Mouse (Mus musculus): ENCODE measurements around the gene Mycbpap. TPM values are rescaled to one million over a fixed set of nuclear protein-coding genes. Genes with fewer than 3 reads are reported as not detected.

Mycbpap gene
- polyA plus RNA-seq, 1 experiment = not detected

DNA sequence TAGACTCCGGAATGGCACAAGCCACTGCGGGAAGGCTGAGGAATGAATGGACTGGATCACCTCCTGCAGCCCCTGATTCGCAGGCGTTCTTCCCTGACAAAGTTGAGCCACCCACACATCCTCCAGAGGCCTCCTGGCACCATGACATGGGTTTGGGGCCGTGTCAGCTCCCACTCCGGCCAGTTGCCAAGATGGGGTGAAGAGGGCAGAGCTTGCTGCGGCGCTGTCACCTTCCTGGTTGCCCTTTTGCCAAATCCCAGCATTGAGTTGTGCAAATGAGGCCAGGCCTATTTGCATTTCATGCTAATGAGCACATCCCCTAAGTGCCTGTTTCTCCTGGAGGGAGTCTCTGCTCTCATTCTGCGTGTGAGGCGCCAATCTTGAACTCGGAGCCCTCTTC lies 45.8 kb downstream of the Mycbpap start:
- Histone ChIP-seq H3K4me3 (ENCODE audit: insufficient read depth, low read depth, low read length) (no peak overlapping the region), H3K27ac (replicated peaks; ENCODE audit: low read depth, low read length) (no peak overlapping the region), H3K4me1 (ENCODE audit: control insufficient read depth, insufficient read depth, insufficient read length, low read length) (no peaks in the 10 kb centered on the region; the same call in 1 of the 2 replicates)

DNA sequence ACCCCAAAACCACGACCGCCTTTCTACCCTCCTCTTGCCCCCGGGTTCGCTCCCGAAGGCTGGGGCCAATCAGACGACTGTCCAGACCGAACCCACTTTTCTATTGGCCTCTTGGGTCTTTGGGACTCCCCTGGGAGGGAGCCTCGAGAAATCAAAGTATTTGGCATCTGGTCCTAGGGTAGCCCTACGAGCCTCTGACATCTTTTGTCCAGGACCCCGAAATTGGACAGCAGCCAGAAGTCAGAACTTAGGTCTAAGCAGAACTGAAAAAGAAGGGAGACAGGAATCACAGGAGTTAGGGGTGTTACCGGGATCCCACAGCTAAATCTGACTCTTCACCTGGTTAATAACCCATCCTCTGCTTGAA lies 47.0 kb downstream of the Mycbpap start:
- Histone ChIP-seq H3K4me1 (ENCODE audit: control insufficient read depth, insufficient read depth, insufficient read length, low read length) (peaks cover 1% of the 10 kb centered on the region; the same call in 1 of the 2 replicates), H3K27ac (replicated peaks; ENCODE audit: low read depth, low read length) (no peak overlapping the region), H3K4me3 (ENCODE audit: insufficient read depth, low read depth, low read length) (peak overlapping the region; percentile 55)

DNA sequence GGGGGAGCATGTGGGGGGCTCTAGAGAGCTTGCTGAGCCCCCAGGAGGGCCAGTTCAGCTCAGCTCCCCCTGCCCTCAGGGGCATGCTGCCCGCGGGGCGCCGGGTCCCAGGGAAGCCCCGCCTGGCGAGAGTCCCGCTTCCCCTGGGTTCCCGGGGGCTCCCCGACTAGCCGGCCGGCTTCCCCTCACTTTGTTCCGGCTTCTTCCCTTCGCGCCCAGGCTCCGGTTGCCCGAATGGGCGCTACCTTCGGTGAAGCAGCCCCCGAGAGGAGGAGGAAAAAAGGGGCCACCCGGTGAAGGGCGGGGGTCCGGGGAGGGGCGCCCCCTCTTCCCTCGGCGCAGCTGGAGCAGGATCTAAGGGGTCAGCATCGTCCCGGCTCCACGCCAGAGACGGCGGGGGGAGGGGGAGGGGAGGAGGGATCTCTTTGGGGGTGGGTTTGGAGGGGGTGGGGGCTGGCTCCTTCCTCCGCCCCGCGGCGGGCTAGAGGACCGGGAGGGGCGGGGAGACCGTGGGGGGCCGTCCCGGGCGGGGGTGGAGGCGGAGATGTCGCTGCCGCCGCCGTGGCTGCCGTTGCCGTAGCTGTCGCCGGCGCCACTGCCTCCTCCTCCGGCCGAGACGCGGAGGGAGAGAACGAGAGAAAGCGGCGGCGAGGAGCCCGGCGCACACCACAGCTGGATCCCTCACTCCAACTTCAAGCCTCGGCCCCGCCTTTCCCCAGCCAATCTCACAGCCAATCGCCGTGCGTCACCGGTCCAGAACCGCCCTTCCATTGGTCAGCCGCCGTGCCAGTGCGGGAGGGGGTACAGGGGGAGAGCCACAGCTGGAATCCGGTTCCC lies 47.6 kb downstream of the Mycbpap start, which contains the start of gene Cacna1g:
Gene Cacna1g, minus strand, starts transcription at position 492 of the 837 bp plus-strand sequence.
- Histone ChIP-seq H3K4me3 (ENCODE audit: insufficient read depth, low read depth, low read length) (peak within 1 kb of the TSS; percentile 55), H3K4me1 (ENCODE audit: control insufficient read depth, insufficient read depth, insufficient read length, low read length) (peaks cover 5% of the 10 kb centered on the region), H3K27ac (replicated peaks; ENCODE audit: low read depth, low read length) (no peak within 1 kb of the TSS)

DNA sequence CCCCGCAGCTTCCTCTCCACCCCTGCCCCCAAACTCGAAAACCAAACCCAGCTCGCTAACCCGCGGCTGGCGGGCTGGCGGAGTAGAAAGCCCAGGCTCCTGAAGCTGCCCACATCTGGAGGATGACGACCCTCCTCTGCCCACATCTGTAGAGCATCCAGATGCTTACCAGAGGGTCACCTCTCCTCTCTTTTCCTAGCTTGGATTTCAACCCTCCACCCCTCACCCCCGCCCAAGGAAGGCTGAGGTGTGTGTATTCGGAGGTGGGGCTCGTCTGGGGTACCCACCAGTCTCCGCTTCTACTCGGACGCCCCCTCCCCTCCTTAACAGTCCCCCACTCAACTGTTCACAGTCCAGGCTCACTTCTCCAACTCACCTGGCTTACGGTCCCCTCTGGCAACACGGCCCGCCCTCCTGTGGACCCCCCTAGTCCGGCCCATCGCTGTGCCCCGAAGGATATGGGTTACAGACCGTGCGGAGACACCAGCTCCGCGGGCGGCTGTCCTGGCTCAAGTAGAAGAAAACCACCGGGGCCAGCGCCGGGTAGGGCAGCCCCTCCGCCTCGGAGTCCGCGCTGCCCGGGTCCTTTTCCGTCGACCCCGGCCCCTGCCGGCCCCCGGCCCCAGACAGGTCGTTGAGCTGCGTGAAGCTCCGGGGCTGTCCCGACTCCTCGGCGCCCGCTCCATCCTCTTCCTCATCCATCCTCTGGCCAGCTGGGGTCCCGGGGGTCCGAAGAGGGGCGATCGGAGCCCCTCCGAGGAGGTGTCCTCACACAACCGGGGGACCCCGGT lies 48.4 kb downstream of the Mycbpap start:
- Histone ChIP-seq H3K4me3 (ENCODE audit: insufficient read depth, low read depth, low read length) (peak overlapping the region; percentile 38), H3K27ac (replicated peaks; ENCODE audit: low read depth, low read length) (no peak overlapping the region), H3K4me1 (ENCODE audit: control insufficient read depth, insufficient read depth, insufficient read length, low read length) (peaks cover 9% of the 10 kb centered on the region)

DNA sequence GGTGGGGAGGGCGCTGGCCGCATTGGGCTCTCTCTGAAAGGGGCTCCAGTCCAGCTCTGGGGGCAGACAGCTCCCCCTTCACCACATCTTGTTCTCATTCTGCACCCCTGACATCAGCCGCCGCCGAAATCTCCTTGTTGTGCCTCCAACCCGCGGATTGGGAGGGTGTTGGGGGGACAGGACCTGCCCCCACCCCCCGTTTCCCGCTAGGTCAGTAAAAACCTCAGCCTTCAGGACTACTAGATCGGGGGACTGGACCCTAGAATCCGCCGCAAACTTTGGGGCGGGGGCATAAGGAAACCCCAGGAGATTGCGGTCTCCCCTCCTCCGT lies 49.0 kb downstream of the Mycbpap start:
- Histone ChIP-seq H3K4me3 (ENCODE audit: insufficient read depth, low read depth, low read length) (peak overlapping the region; percentile 13; the same call in 1 of the 2 replicates), H3K4me1 (ENCODE audit: control insufficient read depth, insufficient read depth, insufficient read length, low read length) (peaks cover 12% of the 10 kb centered on the region), H3K27ac (replicated peaks; ENCODE audit: low read depth, low read length) (no peak overlapping the region)

DNA sequence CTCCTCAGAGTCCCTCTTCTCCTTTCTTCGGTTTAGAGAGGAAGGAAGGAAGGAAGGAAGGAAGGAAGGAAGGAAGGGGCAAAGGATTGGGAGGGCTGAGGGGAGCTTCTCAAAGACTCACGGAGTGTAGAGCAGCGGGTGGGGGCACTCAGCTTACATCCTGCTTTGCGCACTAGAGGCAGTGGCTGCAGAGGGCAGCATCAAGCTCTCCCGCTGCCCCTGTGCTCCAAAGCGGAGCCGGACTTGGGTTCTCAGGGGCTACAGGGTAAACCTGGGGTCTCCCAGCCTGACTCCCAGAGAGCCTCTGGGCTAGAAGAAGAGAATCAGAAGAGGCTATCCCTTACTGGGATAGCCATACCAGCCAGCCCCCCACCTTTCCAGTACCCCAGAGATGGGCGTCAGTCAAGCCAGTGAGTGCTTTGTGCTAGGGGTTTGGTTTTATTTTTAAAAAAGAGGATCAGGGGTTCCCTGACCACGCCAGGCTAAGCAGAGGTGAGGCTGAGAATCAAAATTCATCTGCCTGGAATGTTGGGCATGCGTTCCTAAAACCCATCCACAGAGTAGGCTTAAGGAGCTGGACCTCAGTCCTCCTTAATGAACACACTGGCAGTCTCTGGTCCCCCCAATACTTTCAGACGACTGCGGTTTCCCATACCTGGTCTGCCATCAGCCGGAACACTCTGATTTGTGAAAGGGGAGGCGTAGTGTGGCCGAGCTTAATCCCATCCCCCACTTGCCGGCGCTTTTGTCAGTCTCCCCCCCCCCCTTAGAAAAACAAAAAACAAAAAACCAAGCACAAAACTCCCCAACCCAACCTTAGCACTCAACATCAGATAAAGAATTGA lies 49.6 kb downstream of the Mycbpap start:
- Histone ChIP-seq H3K4me1 (ENCODE audit: control insufficient read depth, insufficient read depth, insufficient read length, low read length) (peaks cover 12% of the 10 kb centered on the region), H3K27ac (replicated peaks; ENCODE audit: low read depth, low read length) (no peak overlapping the region), H3K4me3 (ENCODE audit: insufficient read depth, low read depth, low read length) (no peak overlapping the region)

DNA sequence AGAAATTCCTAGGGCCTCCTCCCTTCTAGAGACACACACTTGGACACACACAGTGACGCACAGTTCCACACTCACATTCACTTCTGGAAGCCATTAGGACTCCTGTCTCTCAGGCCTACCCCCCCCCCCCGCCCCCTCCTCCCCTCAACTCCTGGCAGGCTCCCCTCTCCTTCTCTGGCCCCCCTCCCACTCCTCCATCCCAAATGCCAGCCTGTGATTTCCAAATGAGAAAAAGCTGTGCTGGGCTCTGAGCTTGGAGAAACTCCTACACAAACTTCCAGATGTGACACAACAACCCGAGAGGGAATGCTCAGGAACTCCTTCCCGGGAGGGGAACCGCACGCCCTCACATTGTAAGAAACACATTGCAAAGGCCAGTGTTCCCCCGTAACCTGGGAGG lies 51.2 kb downstream of the Mycbpap start:
- H3K4me3 ChIP-seq (ENCODE audit: insufficient read depth, low read depth, low read length) = no peak overlapping the region
- peaks cover 12% of the 10 kb centered on the region for H3K4me1 ChIP-seq (ENCODE audit: control insufficient read depth, insufficient read depth, insufficient read length, low read length)
- no peak overlapping the region for H3K27ac ChIP-seq (replicated peaks; ENCODE audit: low read depth, low read length)

DNA sequence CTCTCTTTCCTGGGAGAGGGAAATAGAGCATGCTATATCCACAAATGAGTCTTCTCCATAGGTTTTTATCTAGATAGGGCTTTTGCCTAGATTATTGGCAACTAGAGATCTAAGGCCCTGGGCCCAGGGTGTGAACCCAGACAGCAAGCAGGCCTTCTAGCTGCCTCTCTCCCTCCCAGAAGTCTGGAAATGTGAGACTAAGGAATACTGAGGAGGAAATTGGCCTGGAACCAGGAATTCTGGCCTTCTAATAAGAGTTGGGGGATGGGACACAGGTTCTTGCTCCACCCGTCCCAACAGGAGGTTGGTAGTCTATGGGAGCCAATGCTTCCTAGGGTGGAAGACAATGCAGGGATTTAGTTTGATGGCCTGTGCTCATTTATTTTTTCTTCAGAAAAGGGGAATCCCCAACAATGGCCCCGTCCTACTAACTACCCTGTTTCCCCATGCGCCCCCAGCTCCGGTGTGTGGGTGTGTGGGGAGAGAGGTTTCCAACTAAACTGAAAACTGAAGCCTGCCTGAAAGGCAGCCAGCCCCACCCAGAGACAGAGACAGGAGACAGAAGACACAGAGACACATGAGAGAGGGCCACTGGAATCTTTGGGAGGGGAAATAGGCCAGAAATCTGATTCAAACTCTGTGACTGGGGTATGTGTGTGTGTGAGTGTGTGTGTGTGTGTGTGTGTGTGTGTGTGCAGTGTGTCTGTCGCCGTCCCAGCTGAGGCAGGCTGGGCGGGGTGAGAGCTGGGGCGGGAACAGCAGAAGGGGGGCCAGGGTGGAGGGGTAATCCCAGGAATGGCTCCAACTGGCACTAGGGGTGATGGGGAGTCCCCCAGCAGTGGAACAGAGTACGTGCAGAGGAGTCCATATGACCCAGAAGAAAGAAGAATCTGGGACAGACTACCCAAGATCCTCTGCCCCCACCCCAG lies 52.1 kb downstream of the Mycbpap start:
- H3K4me3 ChIP-seq (ENCODE audit: insufficient read depth, low read depth, low read length) = no peak overlapping the region
- peaks cover 12% of the 10 kb centered on the region for H3K4me1 ChIP-seq (ENCODE audit: control insufficient read depth, insufficient read depth, insufficient read length, low read length)
- no peak overlapping the region for H3K27ac ChIP-seq (replicated peaks; ENCODE audit: low read depth, low read length)

DNA sequence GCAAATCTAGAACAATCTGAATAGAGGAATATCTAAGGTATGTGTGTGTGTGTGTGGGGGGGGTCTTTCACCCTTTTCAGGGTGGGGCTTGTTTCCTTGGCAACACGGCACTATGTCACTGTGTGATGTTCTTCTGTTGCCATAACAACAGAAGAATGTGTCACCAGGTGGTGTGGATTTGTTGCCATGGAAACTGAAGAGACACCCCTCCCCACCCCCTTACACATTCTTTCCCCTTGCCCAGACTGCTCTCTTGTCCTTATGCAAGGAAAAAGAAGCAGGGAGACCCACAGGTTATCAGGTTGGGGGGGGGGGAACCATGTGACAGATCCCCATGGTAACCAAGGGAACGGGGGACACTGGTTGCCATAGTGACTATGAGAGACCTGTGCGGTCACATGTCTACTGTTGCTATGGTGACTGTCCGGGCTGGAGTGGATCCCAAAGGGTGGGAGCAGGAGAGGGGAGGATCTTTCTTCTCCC lies 52.9 kb downstream of the Mycbpap start:
- no peak overlapping the region for H3K4me3 ChIP-seq (ENCODE audit: insufficient read depth, low read depth, low read length)
- peaks cover 12% of the 10 kb centered on the region for H3K4me1 ChIP-seq (ENCODE audit: control insufficient read depth, insufficient read depth, insufficient read length, low read length)
- no peak overlapping the region for H3K27ac ChIP-seq (replicated peaks; ENCODE audit: low read depth, low read length)

DNA sequence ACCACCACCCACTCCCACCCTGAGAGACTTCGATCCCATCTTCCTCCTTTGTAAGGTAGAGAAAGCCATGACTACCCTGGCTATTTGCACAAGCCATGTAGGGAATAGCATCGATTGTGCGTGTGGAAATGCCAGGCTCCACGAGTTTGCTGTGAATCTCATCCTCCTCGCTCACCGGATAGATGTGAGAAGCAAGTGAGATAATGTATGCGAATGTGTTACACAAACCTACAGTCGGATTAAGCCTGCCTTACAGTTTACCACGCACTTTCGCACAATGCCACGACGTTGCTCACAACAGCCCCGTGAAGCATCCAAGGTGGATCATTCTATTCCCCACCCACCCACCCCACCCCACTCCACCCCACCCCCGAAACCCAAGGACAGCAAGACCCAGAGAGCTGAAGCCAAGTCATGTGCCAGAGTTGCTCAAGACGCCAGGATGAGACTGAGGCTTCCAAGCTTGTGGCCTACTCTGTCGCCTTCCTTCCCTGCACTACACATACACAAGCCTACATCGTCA lies 55.1 kb downstream of the Mycbpap start:
- H3K4me1 ChIP-seq (ENCODE audit: control insufficient read depth, insufficient read depth, insufficient read length, low read length) = peaks cover 12% of the 10 kb centered on the region
- H3K4me3 ChIP-seq (ENCODE audit: insufficient read depth, low read depth, low read length) = no peak overlapping the region
- no peak overlapping the region for H3K27ac ChIP-seq (replicated peaks; ENCODE audit: low read depth, low read length)

DNA sequence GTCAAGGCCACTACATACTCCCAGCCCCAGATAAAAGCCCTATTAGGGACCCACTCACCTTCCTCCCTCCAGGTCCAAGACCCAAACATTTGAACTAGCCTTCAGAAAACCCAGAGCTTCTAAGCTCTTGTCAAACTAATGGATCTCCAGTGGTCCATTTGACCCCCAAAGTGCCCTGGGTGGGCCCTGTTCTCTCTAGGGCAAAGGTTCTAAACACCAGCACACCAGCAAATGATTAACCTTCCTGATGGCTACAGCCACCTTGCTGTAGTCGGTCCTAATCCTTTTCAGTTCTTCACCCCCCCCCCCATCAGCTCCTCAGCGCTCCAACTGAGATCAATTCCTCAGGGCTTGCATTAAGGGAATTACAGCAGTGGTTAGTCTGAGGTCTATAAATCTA lies 57.4 kb downstream of the Mycbpap start:
- H3K4me1 ChIP-seq (ENCODE audit: control insufficient read depth, insufficient read depth, insufficient read length, low read length) = peaks cover 8% of the 10 kb centered on the region; the same call in 1 of the 2 replicates
- H3K27ac ChIP-seq (replicated peaks; ENCODE audit: low read depth, low read length) = no peak overlapping the region
- no peak overlapping the region for H3K4me3 ChIP-seq (ENCODE audit: insufficient read depth, low read depth, low read length)

DNA sequence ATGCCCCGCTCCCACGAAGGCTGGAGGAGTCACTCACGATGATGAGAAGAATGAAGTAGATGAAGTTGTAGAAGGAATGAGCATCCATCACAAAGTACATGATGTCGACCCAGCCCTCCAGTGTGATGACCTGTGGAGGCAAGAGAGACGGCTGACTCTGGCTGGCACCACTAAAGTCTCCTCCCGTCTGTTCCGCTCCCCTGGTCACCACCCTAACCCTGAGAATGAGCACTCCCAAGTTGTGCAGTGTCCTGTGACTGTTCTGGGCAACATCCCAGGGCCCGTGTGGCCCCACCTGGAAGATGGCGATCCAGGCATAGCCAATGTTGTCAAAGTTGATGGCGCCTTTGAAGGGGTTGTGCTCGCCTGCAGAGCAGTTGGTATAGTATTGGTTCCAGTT lies 59.7 kb downstream of the Mycbpap start:
- H3K27ac ChIP-seq (replicated peaks; ENCODE audit: low read depth, low read length) = no peak overlapping the region
- H3K4me1 ChIP-seq (ENCODE audit: control insufficient read depth, insufficient read depth, insufficient read length, low read length) = no peaks in the 10 kb centered on the region
- no peak overlapping the region for H3K4me3 ChIP-seq (ENCODE audit: insufficient read depth, low read depth, low read length)

DNA sequence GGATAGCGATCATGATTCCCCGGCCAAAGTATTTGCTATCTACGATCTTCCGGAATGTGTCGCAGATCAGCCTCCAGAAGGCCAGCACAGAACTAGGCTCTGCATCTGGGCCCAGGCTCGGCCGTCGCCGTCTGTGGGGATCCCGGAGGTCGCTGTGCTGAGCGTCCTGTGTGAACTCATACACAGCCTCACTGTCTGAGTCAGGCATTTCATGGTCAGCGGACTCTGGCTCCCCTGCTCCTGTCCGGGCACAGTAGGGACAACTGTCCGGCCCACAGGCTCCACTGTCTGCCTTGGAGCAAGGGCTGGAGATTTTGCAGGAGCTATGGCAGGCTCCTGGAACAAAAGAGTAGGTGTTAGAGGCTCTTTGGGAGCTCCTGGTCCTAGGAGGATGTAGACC lies 64.5 kb downstream of the Mycbpap start:
- no peak overlapping the region for H3K4me3 ChIP-seq (ENCODE audit: insufficient read depth, low read depth, low read length)
- H3K27ac ChIP-seq (replicated peaks; ENCODE audit: low read depth, low read length) = no peak overlapping the region
- no peaks in the 10 kb centered on the region for H3K4me1 ChIP-seq (ENCODE audit: control insufficient read depth, insufficient read depth, insufficient read length, low read length)

DNA sequence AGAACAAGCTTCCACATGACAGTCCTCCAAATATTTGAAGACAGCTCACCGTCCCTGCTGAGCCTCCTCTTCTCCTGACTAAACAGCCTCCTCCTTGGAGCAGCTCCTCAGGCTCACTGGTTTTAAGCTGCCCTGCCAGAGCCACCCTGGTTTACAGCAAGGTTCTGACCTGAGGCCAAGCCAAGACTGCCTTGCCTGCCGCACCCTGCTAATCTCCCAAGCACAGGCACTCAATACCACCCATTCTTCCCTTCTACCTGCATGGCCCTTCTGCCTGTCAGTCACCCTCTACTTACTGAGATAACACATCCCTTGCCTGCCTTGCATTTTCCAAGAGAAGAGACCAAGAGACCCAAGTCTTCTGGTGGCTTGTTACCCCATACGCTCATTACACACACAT lies 65.2 kb downstream of the Mycbpap start:
- no peaks in the 10 kb centered on the region for H3K4me1 ChIP-seq (ENCODE audit: control insufficient read depth, insufficient read depth, insufficient read length, low read length)
- no peak overlapping the region for H3K27ac ChIP-seq (replicated peaks; ENCODE audit: low read depth, low read length)
- H3K4me3 ChIP-seq (ENCODE audit: insufficient read depth, low read depth, low read length) = no peak overlapping the region
